Mouse (Mus musculus): ENCODE measurements around the gene Asb18. TPM values are rescaled to one million over a fixed set of nuclear protein-coding genes. Genes with fewer than 3 reads are reported as not detected.

Gene Asb18
- polyA plus RNA-seq, 1 experiment from 2014 or later = 0.62 TPM

- no peak for ATAC-seq (ENCODE audit: low read depth)
- Histone ChIP-seq H3K27me3 (ENCODE audit: control insufficient read depth, insufficient read depth, low read length) (peaks cover 11% of the 10 kb centered on the region), H3K4me2 (ENCODE audit: low read depth, low read length) (peak overlapping the region; percentile 78), H3K9ac (replicated peaks; ENCODE audit: low read depth, low read length) (peak overlapping the region; percentile 39; the same call in 1 of the 2 replicates), H3K9me3 (ENCODE audit: control insufficient read depth, low read length) (no peaks in the 10 kb centered on the region), H3K36me3 (ENCODE audit: control insufficient read depth, insufficient read depth, low read length) (no peaks in the 10 kb centered on the region), H3K4me1 (ENCODE audit: control insufficient read depth, insufficient read depth, low read length) (peaks cover 36% of the 10 kb centered on the region), H3K4me3 (ENCODE audit: low read depth, low read length) (peak overlapping the region; percentile 54), H3K27ac (ENCODE audit: low read depth, low read length) (no peak overlapping the region)
- WGBS = 2% methylated on average over 36 of the region's 36 CpGs
Observed at GRCm38 (mm10) chr1:89927061-89927661, 87.3 kb downstream of the Asb18 start.

GRCm38 (mm10) chr1:89926583-89927060, 87.8 kb downstream of the Asb18 start:
- H3K4me1 ChIP-seq (ENCODE audit: control insufficient read depth, insufficient read depth, low read length) = peaks cover 38% of the 10 kb centered on the region
- no peak overlapping the region for H3K27ac ChIP-seq (ENCODE audit: low read depth, low read length)
- H3K27me3 ChIP-seq (ENCODE audit: control insufficient read depth, insufficient read depth, low read length) = peaks cover 11% of the 10 kb centered on the region
- no peaks in the 10 kb centered on the region for H3K9me3 ChIP-seq (ENCODE audit: control insufficient read depth, low read length)
- H3K4me3 ChIP-seq (ENCODE audit: low read depth, low read length) = peak overlapping the region; percentile 54; the same call in 1 of the 2 replicates
- H3K36me3 ChIP-seq (ENCODE audit: control insufficient read depth, insufficient read depth, low read length) = no peaks in the 10 kb centered on the region
- 9% methylated on average over 9 of the region's 9 CpGs for WGBS
- peak overlapping the region; percentile 78 for H3K4me2 ChIP-seq (ENCODE audit: low read depth, low read length)
- no peak overlapping the region for H3K9ac ChIP-seq (replicated peaks; ENCODE audit: low read depth, low read length)
- ATAC-seq (ENCODE audit: low read depth) = no peak

GRCm38 (mm10) chr1:89925501-89926190, 88.8 kb downstream of the Asb18 start:
- WGBS = 17% methylated on average over 12 of the region's 12 CpGs
- no peaks in the 10 kb centered on the region for H3K9me3 ChIP-seq (ENCODE audit: control insufficient read depth, low read length)
- H3K36me3 ChIP-seq (ENCODE audit: control insufficient read depth, insufficient read depth, low read length) = no peaks in the 10 kb centered on the region
- ATAC-seq (ENCODE audit: low read depth) = no peak
- peaks cover 35% of the 10 kb centered on the region; the same call in 1 of the 2 replicates for H3K4me1 ChIP-seq (ENCODE audit: control insufficient read depth, insufficient read depth, low read length)
- H3K27ac ChIP-seq (ENCODE audit: low read depth, low read length) = no peak overlapping the region
- peak overlapping the region; percentile 54; the same call in 1 of the 2 replicates for H3K4me3 ChIP-seq (ENCODE audit: low read depth, low read length)
- no peak overlapping the region for H3K9ac ChIP-seq (replicated peaks; ENCODE audit: low read depth, low read length)
- H3K4me2 ChIP-seq (ENCODE audit: low read depth, low read length) = peak overlapping the region; percentile 78
- H3K27me3 ChIP-seq (ENCODE audit: control insufficient read depth, insufficient read depth, low read length) = peaks cover 13% of the 10 kb centered on the region

DNA sequence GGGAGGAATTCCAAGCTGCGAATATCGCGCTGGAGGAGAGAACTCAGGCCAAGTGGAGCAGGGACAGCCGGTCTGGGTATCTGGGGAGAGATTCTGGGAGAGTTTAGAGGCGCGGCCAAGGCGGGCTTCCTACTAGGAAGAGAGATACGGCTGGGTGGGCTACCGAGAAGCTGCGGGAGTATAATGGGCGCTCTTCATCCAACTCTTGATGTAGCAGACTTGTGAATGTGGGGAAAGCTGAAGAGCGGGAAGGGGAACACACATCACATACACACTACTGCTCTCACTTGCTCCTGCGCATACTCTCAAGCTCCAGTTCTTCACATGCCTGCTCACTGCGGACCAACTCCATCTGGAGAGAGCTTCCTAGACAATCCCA, 90.8 kb downstream of the Asb18 start:
- Histone ChIP-seq H3K27ac (ENCODE audit: low read depth, low read length) (no peak overlapping the region), H3K4me3 (ENCODE audit: low read depth, low read length) (no peak overlapping the region), H3K9me3 (ENCODE audit: control insufficient read depth, low read length) (no peaks in the 10 kb centered on the region), H3K27me3 (ENCODE audit: control insufficient read depth, insufficient read depth, low read length) (peaks cover 11% of the 10 kb centered on the region; the same call in 1 of the 2 replicates), H3K4me2 (ENCODE audit: low read depth, low read length) (peak overlapping the region; percentile 42; the same call in 1 of the 2 replicates), H3K4me1 (ENCODE audit: control insufficient read depth, insufficient read depth, low read length) (peaks cover 33% of the 10 kb centered on the region; the same call in 1 of the 2 replicates), H3K9ac (replicated peaks; ENCODE audit: low read depth, low read length) (no peak overlapping the region), H3K36me3 (ENCODE audit: control insufficient read depth, insufficient read depth, low read length) (no peaks in the 10 kb centered on the region)
- WGBS = 10% methylated on average over 14 of the region's 14 CpGs
- ATAC-seq (ENCODE audit: low read depth) = no peak

GRCm38 (mm10) chr1:89922883-89923641, 91.4 kb downstream of the Asb18 start:
- under 1% methylated on average over 40 of the region's 41 CpGs for WGBS
- H3K4me2 ChIP-seq (ENCODE audit: low read depth, low read length) = peak overlapping the region; percentile 42
- H3K4me1 ChIP-seq (ENCODE audit: control insufficient read depth, insufficient read depth, low read length) = peaks cover 33% of the 10 kb centered on the region; the same call in 1 of the 2 replicates
- H3K36me3 ChIP-seq (ENCODE audit: control insufficient read depth, insufficient read depth, low read length) = no peaks in the 10 kb centered on the region
- peaks cover 11% of the 10 kb centered on the region; the same call in 1 of the 2 replicates for H3K27me3 ChIP-seq (ENCODE audit: control insufficient read depth, insufficient read depth, low read length)
- H3K9me3 ChIP-seq (ENCODE audit: control insufficient read depth, low read length) = no peaks in the 10 kb centered on the region
- no peak overlapping the region for H3K27ac ChIP-seq (ENCODE audit: low read depth, low read length)
- H3K4me3 ChIP-seq (ENCODE audit: low read depth, low read length) = no peak overlapping the region
- ATAC-seq (ENCODE audit: low read depth) = no peak
- no peak overlapping the region; the same call in 1 of the 2 replicates for H3K9ac ChIP-seq (replicated peaks; ENCODE audit: low read depth, low read length)

GRCm38 (mm10) chr1:89922282-89922681, 92.2 kb downstream of the Asb18 start:
- no peak for ATAC-seq (ENCODE audit: low read depth)
- peaks cover 32% of the 10 kb centered on the region; the same call in 1 of the 2 replicates for H3K4me1 ChIP-seq (ENCODE audit: control insufficient read depth, insufficient read depth, low read length)
- H3K27me3 ChIP-seq (ENCODE audit: control insufficient read depth, insufficient read depth, low read length) = peaks cover 11% of the 10 kb centered on the region; the same call in 1 of the 2 replicates
- H3K9ac ChIP-seq (replicated peaks; ENCODE audit: low read depth, low read length) = no peak overlapping the region
- H3K4me2 ChIP-seq (ENCODE audit: low read depth, low read length) = peak overlapping the region; percentile 1; the same call in 1 of the 2 replicates
- H3K9me3 ChIP-seq (ENCODE audit: control insufficient read depth, low read length) = no peaks in the 10 kb centered on the region
- H3K36me3 ChIP-seq (ENCODE audit: control insufficient read depth, insufficient read depth, low read length) = no peaks in the 10 kb centered on the region
- 5% methylated on average over 7 of the region's 7 CpGs for WGBS
- no peak overlapping the region for H3K4me3 ChIP-seq (ENCODE audit: low read depth, low read length)
- H3K27ac ChIP-seq (ENCODE audit: low read depth, low read length) = no peak overlapping the region

DNA sequence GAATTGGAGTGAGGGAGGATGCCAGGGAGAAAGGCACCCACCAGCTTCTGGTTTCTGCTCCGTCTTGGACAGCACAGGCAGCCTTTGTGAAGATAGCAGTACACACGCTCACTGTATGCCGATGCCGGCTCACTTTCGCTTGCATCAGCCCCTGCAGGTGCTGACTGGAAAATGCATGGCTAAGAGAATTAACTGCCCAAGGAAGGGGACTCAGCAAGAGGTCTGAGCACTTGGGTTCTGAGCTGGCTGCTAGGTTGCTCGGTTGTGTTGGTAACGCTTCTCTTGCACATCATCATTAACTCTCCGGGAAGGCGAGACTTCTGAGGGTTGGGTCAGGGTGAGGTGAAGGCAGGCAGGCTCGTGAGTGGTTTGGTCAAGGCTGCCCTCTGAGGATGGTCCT, 92.7 kb downstream of the Asb18 start:
- Histone ChIP-seq H3K4me1 (ENCODE audit: control insufficient read depth, insufficient read depth, low read length) (peaks cover 27% of the 10 kb centered on the region; the same call in 1 of the 2 replicates), H3K27me3 (ENCODE audit: control insufficient read depth, insufficient read depth, low read length) (peaks cover 11% of the 10 kb centered on the region; the same call in 1 of the 2 replicates), H3K27ac (ENCODE audit: low read depth, low read length) (no peak overlapping the region), H3K36me3 (ENCODE audit: control insufficient read depth, insufficient read depth, low read length) (no peaks in the 10 kb centered on the region), H3K4me3 (ENCODE audit: low read depth, low read length) (no peak overlapping the region), H3K9ac (replicated peaks; ENCODE audit: low read depth, low read length) (no peak overlapping the region), H3K9me3 (ENCODE audit: control insufficient read depth, low read length) (no peaks in the 10 kb centered on the region), H3K4me2 (ENCODE audit: low read depth, low read length) (peak overlapping the region; percentile 1; the same call in 1 of the 2 replicates)
- ATAC-seq (ENCODE audit: low read depth) = 0 out of 2 replicates have a peak, but pooled peaks have one; percentile 42
- WGBS = 4% methylated on average over 10 of the region's 10 CpGs

DNA sequence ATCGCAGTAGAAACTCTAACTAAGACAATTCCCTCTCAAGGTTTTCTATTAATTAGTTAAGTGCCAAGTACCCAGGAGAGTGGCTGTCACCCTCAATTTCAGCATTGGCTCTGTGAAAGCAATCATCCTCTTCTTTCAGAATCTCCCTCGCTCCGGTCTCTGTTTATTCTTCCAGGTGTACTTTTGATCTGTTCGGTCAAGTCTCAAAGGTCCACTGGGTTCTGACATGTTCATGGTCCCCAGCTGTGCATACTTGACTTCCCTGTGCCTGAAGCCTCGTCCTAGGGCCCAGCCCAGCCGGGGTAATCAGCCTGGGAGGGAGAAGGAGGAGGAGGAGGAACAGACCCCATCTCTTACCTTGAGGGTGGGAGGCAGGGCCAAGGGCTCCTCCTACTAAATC, 95.3 kb downstream of the Asb18 start:
- Histone ChIP-seq H3K4me3 (ENCODE audit: low read depth, low read length) (no peak overlapping the region), H3K9ac (replicated peaks; ENCODE audit: low read depth, low read length) (no peak overlapping the region), H3K4me1 (ENCODE audit: control insufficient read depth, insufficient read depth, low read length) (peaks cover 16% of the 10 kb centered on the region; the same call in 1 of the 2 replicates), H3K27me3 (ENCODE audit: control insufficient read depth, insufficient read depth, low read length) (0 out of 2 replicates have a peak, but pooled peaks cover 6% of the 10 kb centered on the region), H3K9me3 (ENCODE audit: control insufficient read depth, low read length) (no peaks in the 10 kb centered on the region), H3K4me2 (ENCODE audit: low read depth, low read length) (no peak overlapping the region), H3K27ac (ENCODE audit: low read depth, low read length) (no peak overlapping the region), H3K36me3 (ENCODE audit: control insufficient read depth, insufficient read depth, low read length) (no peaks in the 10 kb centered on the region)
- no peak for ATAC-seq (ENCODE audit: low read depth)
- 82% methylated on average over 6 of the region's 6 CpGs for WGBS

Measured in neural tube, embryonic 14.5 days (tissue).